Mouse (Mus musculus): ENCODE data around the gene Usp19. TPM values are rescaled to one million over a fixed set of nuclear protein-coding genes. Genes with fewer than 3 reads are reported as not detected.
A peak's percentile ranks its signal among the peaks of the same experiment; 100 is the strongest.

Gene Usp19
- polyA plus RNA-seq, 1 experiment = 161 TPM

- DNase-seq (ENCODE audit: low read depth) = no peak
Observed at GRCm38 (mm10) chr9:108499231-108499630, 8.8 kb downstream of the Usp19 start.

GRCm38 (mm10) chr9:108499943-108500342, 9.5 kb downstream of the Usp19 start:
- no peak for DNase-seq (ENCODE audit: low read depth)

GRCm38 (mm10) chr9:108506901-108507300, 16.5 kb downstream of the Usp19 start:
- DNase-seq (ENCODE audit: low read depth) = no peak

- DNase-seq (ENCODE audit: low read depth) = peak; percentile 93
Observed at GRCm38 (mm10) chr9:108507619-108508434, 17.4 kb downstream of the Usp19 start, which contains the start of gene Qars. TSS of gene Qars (plus strand) at chr9:108507706.

GRCm38 (mm10) chr9:108508776-108509175, 18.4 kb downstream of the Usp19 start:
- DNase-seq (ENCODE audit: low read depth) = no peak

GRCm38 (mm10) chr9:108516380-108517251, 26.2 kb downstream of the Usp19 start, which contains the start of gene Qrich1:
TSS of gene Qrich1 (plus strand) at chr9:108516806.
- DNase-seq (ENCODE audit: low read depth) = peak; percentile 74

GRCm38 (mm10) chr9:108517253-108517930, 27.0 kb downstream of the Usp19 start:
- no peak for DNase-seq (ENCODE audit: low read depth)

- no peak for DNase-seq (ENCODE audit: low read depth)
Observed at GRCm38 (mm10) chr9:108517931-108518332, 27.5 kb downstream of the Usp19 start.

- no peak for DNase-seq (ENCODE audit: low read depth)
Observed at GRCm38 (mm10) chr9:108521604-108522003, 31.2 kb downstream of the Usp19 start.

GRCm38 (mm10) chr9:108523341-108523740, 32.9 kb downstream of the Usp19 start:
- DNase-seq (ENCODE audit: low read depth) = no peak

GRCm38 (mm10) chr9:108525400-108525799, 35.0 kb downstream of the Usp19 start:
- DNase-seq (ENCODE audit: low read depth) = no peak

GRCm38 (mm10) chr9:108530954-108531353, 40.6 kb downstream of the Usp19 start:
- DNase-seq (ENCODE audit: low read depth) = no peak

- DNase-seq (ENCODE audit: low read depth) = no peak
Observed at GRCm38 (mm10) chr9:108531496-108531895, 41.1 kb downstream of the Usp19 start.

- DNase-seq (ENCODE audit: low read depth) = no peak
Observed at GRCm38 (mm10) chr9:108540846-108541245, 50.4 kb downstream of the Usp19 start.

- no peak for DNase-seq (ENCODE audit: low read depth)
Observed at GRCm38 (mm10) chr9:108545986-108546385, 55.6 kb downstream of the Usp19 start.

- DNase-seq (ENCODE audit: low read depth) = no peak
Observed at GRCm38 (mm10) chr9:108546875-108547274, 56.5 kb downstream of the Usp19 start.

Other genes starting within 250 kb of the Usp19 start
- 60.0 and 110 TPM in 2 replicates for gene Dag1, start 226.6 kb upstream of the Usp19 start, polyA plus RNA-seq (2012; rRNA removed)
- gene Nicn1, start 200.2 kb upstream of the Usp19 start, polyA plus RNA-seq (2012; rRNA removed) = 26.4 and 27.3 TPM in 2 replicates
- gene Amt, start 193.7 kb upstream of the Usp19 start, polyA plus RNA-seq (2012; rRNA removed) = 37.3 and 45.6 TPM in 2 replicates
- 151 and 208 TPM in 2 replicates for gene Rhoa, start 184.5 kb upstream of the Usp19 start, polyA plus RNA-seq (2012; rRNA removed)
- gene Tcta, start 184.4 kb upstream of the Usp19 start, polyA plus RNA-seq (2012; rRNA removed) = 78.7 and 101 TPM in 2 replicates
- gene Gpx1, start 151.7 kb upstream of the Usp19 start, polyA plus RNA-seq (2012; rRNA removed) = 823 and 905 TPM in 2 replicates
- 66.8 and 69.5 TPM in 2 replicates for gene Usp4, start 142.7 kb upstream of the Usp19 start, polyA plus RNA-seq (2012; rRNA removed)
- gene 1700102P08Rik, start 97.8 kb upstream of the Usp19 start, polyA plus RNA-seq (2012; rRNA removed) = 0.25 and 0.34 TPM in 2 replicates
- 0.04 and 0.16 TPM in 2 replicates for gene Ccdc36, start 62.1 kb upstream of the Usp19 start, polyA plus RNA-seq (2012; rRNA removed)
- not detected in 2 replicates for gene BC048562, start 54.1 kb upstream of the Usp19 start, polyA plus RNA-seq (2012; rRNA removed)
- gene Ccdc71, start 30.1 kb upstream of the Usp19 start, polyA plus RNA-seq (2012; rRNA removed) = 21.5 and 23.2 TPM in 2 replicates
- 56.8 and 58.8 TPM in 2 replicates for gene Klhdc8b, start 29.0 kb upstream of the Usp19 start, polyA plus RNA-seq (2012; rRNA removed)
- gene Lamb2, start 10.9 kb upstream of the Usp19 start, polyA plus RNA-seq (2012; rRNA removed) = 174 and 220 TPM in 2 replicates
- gene Qars, start 17.1 kb downstream of the Usp19 start, polyA plus RNA-seq (2012; rRNA removed) = 248 and 249 TPM in 2 replicates
- 92.2 and 108 TPM in 2 replicates for gene Qrich1, start 26.2 kb downstream of the Usp19 start, polyA plus RNA-seq (2012; rRNA removed)
- 79.5 and 90.1 TPM in 2 replicates for gene Impdh2, start 69.7 kb downstream of the Usp19 start, polyA plus RNA-seq (2012; rRNA removed)
- 49.3 and 63.1 TPM in 2 replicates for gene Ndufaf3, start 76.8 kb downstream of the Usp19 start, polyA plus RNA-seq (2012; rRNA removed)
- gene Dalrd3, start 79.3 kb downstream of the Usp19 start, polyA plus RNA-seq (2012; rRNA removed) = 197 and 214 TPM in 2 replicates
- 48.1 and 59.1 TPM in 2 replicates for gene Wdr6, start 88.1 kb downstream of the Usp19 start, polyA plus RNA-seq (2012; rRNA removed)
- 9.5 and 11.4 TPM in 2 replicates for gene P4htm, start 107.1 kb downstream of the Usp19 start, polyA plus RNA-seq (2012; rRNA removed)
- 40.2 and 44.6 TPM in 2 replicates for gene Arih2, start 158.8 kb downstream of the Usp19 start, polyA plus RNA-seq (2012; rRNA removed)
- gene Slc25a20, start 171.5 kb downstream of the Usp19 start, polyA plus RNA-seq (2012; rRNA removed) = 29.2 and 30.0 TPM in 2 replicates
- 18.3 and 18.9 TPM in 2 replicates for gene Prkar2a, start 198.7 kb downstream of the Usp19 start, polyA plus RNA-seq (2012; rRNA removed)